Comparison of ENCODE assay signal across 9 mouse cellular contexts in genomic region chr13:42150072-42150450, GRCm38 (mm10).
DNase-seq lines count a peak whose midpoint lies in the region; ATAC-seq and TF ChIP-seq lines count a peak whose summit lies in the region.
"Had no signal": no experiment of that assay in that cellular context is flagged by ENCODE, and none has a peak within 500 bp of the region (broad histone marks: within the 10 kb centered on the region; RNA-seq: fewer than 3 reads in every experiment).

No protein-coding gene starts in this region.

- TF ChIP-seq CTCF in cerebellum, adult 2 months (IDR thresholded peaks at IDR 0.05; ENCODE audit: borderline replicate concordance, insufficient read depth, low read depth, low read length) = no peak

- TF ChIP-seq POLR2A in cerebellum, adult 2 months (IDR thresholded peaks at IDR 0.05; ENCODE audit: borderline replicate concordance, insufficient read depth, low read length) = no peak

- ATAC-seq in kidney, embryonic 16.5 days (ENCODE audit: low FRiP score, low TSS enrichment) = peak; percentile 55; the same call in 1 of the 2 replicates
- peak; percentile 41; the same call in 1 of the 2 replicates for ATAC-seq in hindbrain, embryonic 12.5 days (ENCODE audit: low FRiP score)
- peak; percentile 32; the same call in 1 of the 2 replicates for ATAC-seq in midbrain, embryonic 16.5 days

- H3K4me3 ChIP-seq in kidney, embryonic 16.5 days (ENCODE audit: low read length) = no peak overlapping the region
- no peak overlapping the region for H3K4me3 ChIP-seq in hindbrain, embryonic 12.5 days
- H3K4me3 ChIP-seq in midbrain, embryonic 16.5 days (ENCODE audit: low read depth, low read length) = no peak overlapping the region
- no peak overlapping the region for H3K4me3 ChIP-seq in cerebellum, adult 2 months (replicated peaks; ENCODE audit: insufficient read depth, low read depth, low read length)

- no peak overlapping the region; the same call in 1 of the 2 replicates for H3K9ac ChIP-seq in kidney, embryonic 16.5 days (replicated peaks; ENCODE audit: low read length)
- H3K9ac ChIP-seq in hindbrain, embryonic 12.5 days = 0 out of 2 replicates have a peak overlapping the region, but pooled peaks have one; percentile 9
- H3K9ac ChIP-seq in midbrain, embryonic 16.5 days (ENCODE audit: low read depth, low read length) = peak overlapping the region; percentile 54

- peak overlapping the region; percentile 73 for H3K27ac ChIP-seq in kidney, embryonic 16.5 days (ENCODE audit: low read length)
- H3K27ac ChIP-seq in hindbrain, embryonic 12.5 days = peak overlapping the region; percentile 63
- peak overlapping the region; percentile 78 for H3K27ac ChIP-seq in midbrain, embryonic 16.5 days (ENCODE audit: low read length)
- H3K27ac ChIP-seq in cerebellum, adult 2 months (ENCODE audit: insufficient read depth, low read length) = no peak overlapping the region

- H3K4me2 ChIP-seq in kidney, embryonic 16.5 days (replicated peaks; ENCODE audit: low read depth, low read length) = 0 out of 2 replicates have a peak overlapping the region, but pooled peaks have one; percentile 10
- 0 out of 2 replicates have a peak overlapping the region, but pooled peaks have one; percentile 14 for H3K4me2 ChIP-seq in hindbrain, embryonic 12.5 days (replicated peaks)
- H3K4me2 ChIP-seq in midbrain, embryonic 16.5 days (ENCODE audit: low read length) = no peak overlapping the region

- DNase-seq in kidney, adult 8-10 months = no peak
- DNase-seq in c-Kit-positive CD71-negative TER-119-negative erythroid progenitor cells, embryonic 14.5 days (ENCODE audit: low read depth) = peak; percentile 9
- DNase-seq in frontal cortex, postnatal 10 days (ENCODE audit: low spot score in 2 of 2) = no peak
- DNase-seq in cerebellum, adult 2 months = no peak
- no peak for DNase-seq in adrenal gland, postnatal 14 days
- DNase-seq: cerebellum, adult 8-10 months had no signal

- peaks cover 7% of the 10 kb centered on the region; the same call in 1 of the 2 replicates for H3K36me3 ChIP-seq in kidney, embryonic 16.5 days (ENCODE audit: insufficient read depth, low read length)
- H3K36me3 ChIP-seq in hindbrain, embryonic 12.5 days = peaks cover 7% of the 10 kb centered on the region
- no peaks in the 10 kb centered on the region; the same call in 1 of the 2 replicates for H3K36me3 ChIP-seq in midbrain, embryonic 16.5 days (ENCODE audit: control insufficient read depth, insufficient read depth, low read length)

- H3K4me1 ChIP-seq in kidney, embryonic 16.5 days (ENCODE audit: insufficient read depth, low read length) = peaks cover 30% of the 10 kb centered on the region
- peaks cover 19% of the 10 kb centered on the region for H3K4me1 ChIP-seq in hindbrain, embryonic 12.5 days
- peaks cover 24% of the 10 kb centered on the region for H3K4me1 ChIP-seq in midbrain, embryonic 16.5 days (ENCODE audit: control insufficient read depth, insufficient read depth, low read length)
- H3K4me1 ChIP-seq in cerebellum, adult 2 months (ENCODE audit: control insufficient read depth, insufficient read depth, low read length) = peaks cover 17% of the 10 kb centered on the region

- H3K9me3 ChIP-seq in kidney, embryonic 16.5 days (ENCODE audit: low read length) = no peaks in the 10 kb centered on the region
- no peaks in the 10 kb centered on the region for H3K9me3 ChIP-seq in hindbrain, embryonic 12.5 days (replicated peaks)
- H3K9me3 ChIP-seq in midbrain, embryonic 16.5 days (replicated peaks; ENCODE audit: control insufficient read depth, low read length, poor library complexity, severe bottlenecking) = no peaks in the 10 kb centered on the region

- WGBS in kidney, embryonic 16.5 days = 36% methylated on average over 5 of the region's 5 CpGs
- 17% methylated on average over 5 of the region's 5 CpGs for WGBS in hindbrain, embryonic 12.5 days
- 9% methylated on average over 5 of the region's 5 CpGs for WGBS in midbrain, embryonic 16.5 days
- 16% methylated on average over 5 of the region's 5 CpGs for WGBS in cerebellum, adult 2 months

- no peaks in the 10 kb centered on the region for H3K27me3 ChIP-seq in kidney, embryonic 16.5 days (ENCODE audit: insufficient read depth, low read length)
- H3K27me3 ChIP-seq in hindbrain, embryonic 12.5 days = no peaks in the 10 kb centered on the region
- no peaks in the 10 kb centered on the region for H3K27me3 ChIP-seq in midbrain, embryonic 16.5 days (ENCODE audit: control insufficient read depth, insufficient read depth, low read depth, low read length)
- H3K27me3 ChIP-seq in cerebellum, adult 2 months (ENCODE audit: control insufficient read depth, insufficient read depth, low read length) = no peaks in the 10 kb centered on the region
